Mouse (Mus musculus) forebrain, embryonic 12.5 days (tissue): Measurements from ENCODE around the gene Dlg1. TPM values are rescaled to one million over a fixed set of nuclear protein-coding genes. Genes with fewer than 3 reads are reported as not detected.

Experiments used
- ATAC-seq: fragments of 200-750 bp; cut with Nextera tagmentation; 2 replicates; pipeline ENCODE4 v1.8.0; 2017; ENCODE audit warnings: moderate TSS enrichment; ENCODE audit not compliant: low FRiP score
- H3K27ac ChIP-seq: fragments of 300-500 bp; sonication (generic); 2 replicates; pipeline ENCODE4 v1.5.1; 2016; ENCODE audit warnings: mild to moderate bottlenecking
- H3K27me3 ChIP-seq: fragments of 300-500 bp; sonication (generic); 2 replicates; pipeline ENCODE4 v1.6.1; 2016; ENCODE audit warnings: mild to moderate bottlenecking
- H3K36me3 ChIP-seq: fragments of 300-500 bp; sonication (generic); replicated peaks from 2 replicates; pipeline ENCODE4 v1.6.1; 2016; ENCODE audit warnings: mild to moderate bottlenecking
- H3K4me1 ChIP-seq: fragments of 300-500 bp; sonication (generic); 2 replicates; pipeline ENCODE4 v1.6.1; 2016
- H3K4me2 ChIP-seq: fragments of 300-500 bp; sonication (generic); 2 replicates; pipeline ENCODE4 v1.6.1; 2016; ENCODE audit warnings: mild to moderate bottlenecking, moderate library complexity
- H3K4me3 ChIP-seq: fragments of 300-500 bp; sonication (generic); replicated peaks from 2 replicates; pipeline ENCODE4 v1.5.1; 2016; ENCODE audit warnings: mild to moderate bottlenecking
- H3K9ac ChIP-seq: fragments of 300-500 bp; sonication (generic); 2 replicates; pipeline ENCODE4 v1.6.1; 2016; ENCODE audit warnings: mild to moderate bottlenecking
- H3K9me3 ChIP-seq: fragments of 300-500 bp; sonication (generic); 2 replicates; pipeline ENCODE4 v1.6.1; 2016
- WGBS: fragments of 180-500 bp; shearing (Covaris S2); methylation state at CpG from one replicate; pipeline ENCODE4 v1.1.7; 2016; 5-methylcytosine and 5-hydroxymethylcytosine counted together
- polyA plus RNA-seq: library from polyadenylated mRNA; unstranded; fragments of >200 nt; fragmentation: Nextera tagmentation; extraction: Ambion mirVana; gene quantifications from 2 replicates; pipeline ENCODE4 v1.2.1, GENCODE M21; 2016

The Dlg1 gene
- polyA plus RNA-seq, 1 experiment from 2014 or later, result 39.8 TPM

GRCm38 (mm10) chr16:31875391-31875790 lies 212.1 kb downstream of the Dlg1 start:
- Histone ChIP-seq H3K4me1 (peaks cover 4% of the 10 kb centered on the region; the same call in 1 of the 2 replicates), H3K27ac (no peak overlapping the region), H3K4me2 (no peak overlapping the region), H3K9ac (no peak overlapping the region), H3K27me3 (no peaks in the 10 kb centered on the region), H3K4me3 (no peak overlapping the region), H3K9me3 (no peaks in the 10 kb centered on the region), H3K36me3 (peaks cover 25% of the 10 kb centered on the region)
- 90% methylated on average over 4 of the region's 4 CpGs for WGBS
- ATAC-seq, result no peak

GRCm38 (mm10) chr16:31876386-31876785 lies 213.1 kb downstream of the Dlg1 start:
- H3K4me3 ChIP-seq, result no peak overlapping the region
- peaks cover 4% of the 10 kb centered on the region; the same call in 1 of the 2 replicates for H3K4me1 ChIP-seq
- H3K4me2 ChIP-seq, result no peak overlapping the region
- 90% methylated on average over 10 of the region's 10 CpGs for WGBS
- no peak overlapping the region for H3K27ac ChIP-seq
- H3K36me3 ChIP-seq, result peaks cover 21% of the 10 kb centered on the region
- no peaks in the 10 kb centered on the region for H3K27me3 ChIP-seq
- ATAC-seq, result no peak
- no peaks in the 10 kb centered on the region for H3K9me3 ChIP-seq
- H3K9ac ChIP-seq, result no peak overlapping the region

GRCm38 (mm10) chr16:31878052-31878451 lies 214.8 kb downstream of the Dlg1 start:
- Histone ChIP-seq H3K36me3 (peaks cover 17% of the 10 kb centered on the region), H3K4me1 (peaks cover 13% of the 10 kb centered on the region), H3K4me3 (no peak overlapping the region), H3K4me2 (no peak overlapping the region), H3K9ac (no peak overlapping the region), H3K9me3 (no peaks in the 10 kb centered on the region), H3K27ac (no peak overlapping the region), H3K27me3 (no peaks in the 10 kb centered on the region)
- 82% methylated on average over 6 of the region's 6 CpGs for WGBS
- no peak for ATAC-seq

GRCm38 (mm10) chr16:31878573-31879257 lies 215.5 kb downstream of the Dlg1 start, which contains the start of gene Meltf:
Gene Meltf, plus strand, starts transcription at chr16:31878810.
- ATAC-seq, result 0 out of 2 replicates have a peak, but pooled peaks have one; percentile 71
- Histone ChIP-seq H3K4me3 (no peak within 1 kb of the TSS), H3K4me2 (no peak within 1 kb of the TSS), H3K9me3 (no peaks in the 10 kb centered on the region), H3K4me1 (peaks cover 20% of the 10 kb centered on the region), H3K9ac (no peak within 1 kb of the TSS), H3K36me3 (peaks cover 13% of the 10 kb centered on the region), H3K27ac (no peak within 1 kb of the TSS), H3K27me3 (no peaks in the 10 kb centered on the region; the same call in 1 of the 2 replicates)
- 37% methylated on average over 21 of the region's 21 CpGs for WGBS

- Histone ChIP-seq H3K4me3 (no peak overlapping the region), H3K9me3 (no peaks in the 10 kb centered on the region), H3K27ac (no peak overlapping the region), H3K36me3 (no peaks in the 10 kb centered on the region), H3K27me3 (no peaks in the 10 kb centered on the region; the same call in 1 of the 2 replicates), H3K9ac (no peak overlapping the region), H3K4me2 (no peak overlapping the region), H3K4me1 (peaks cover 25% of the 10 kb centered on the region)
- no peak for ATAC-seq
- WGBS, result 85% methylated on average over 8 of the region's 8 CpGs
These were observed 217.1 kb downstream of the Dlg1 start for GRCm38 (mm10) chr16:31880146-31880840.

- H3K36me3 ChIP-seq, result no peaks in the 10 kb centered on the region
- ATAC-seq, result no peak
- H3K4me1 ChIP-seq, result peaks cover 25% of the 10 kb centered on the region
- no peak overlapping the region for H3K9ac ChIP-seq
- H3K27me3 ChIP-seq, result no peaks in the 10 kb centered on the region; the same call in 1 of the 2 replicates
- H3K4me3 ChIP-seq, result no peak overlapping the region
- H3K27ac ChIP-seq, result no peak overlapping the region
- no peak overlapping the region for H3K4me2 ChIP-seq
- H3K9me3 ChIP-seq, result no peaks in the 10 kb centered on the region
- 58% methylated on average over 9 of the region's 9 CpGs for WGBS
These were observed 219.2 kb downstream of the Dlg1 start for GRCm38 (mm10) chr16:31882381-31882908.

- Histone ChIP-seq H3K27me3 (no peaks in the 10 kb centered on the region; the same call in 1 of the 2 replicates), H3K4me2 (no peak overlapping the region), H3K4me3 (no peak overlapping the region), H3K9ac (no peak overlapping the region), H3K27ac (no peak overlapping the region), H3K4me1 (peaks cover 25% of the 10 kb centered on the region), H3K36me3 (no peaks in the 10 kb centered on the region), H3K9me3 (no peaks in the 10 kb centered on the region)
- 78% methylated on average over 14 of the region's 14 CpGs for WGBS
- ATAC-seq, result no peak
These were observed 220.1 kb downstream of the Dlg1 start for GRCm38 (mm10) chr16:31883302-31883701.

- Histone ChIP-seq H3K27me3 (no peaks in the 10 kb centered on the region; the same call in 1 of the 2 replicates), H3K4me2 (peak overlapping the region; percentile 17; the same call in 1 of the 2 replicates), H3K36me3 (no peaks in the 10 kb centered on the region), H3K4me1 (peaks cover 21% of the 10 kb centered on the region), H3K27ac (no peak overlapping the region), H3K9ac (no peak overlapping the region), H3K9me3 (no peaks in the 10 kb centered on the region), H3K4me3 (no peak overlapping the region)
- 13% methylated on average over 5 of the region's 6 CpGs for WGBS
- ATAC-seq, result peak; percentile 51; the same call in 1 of the 2 replicates
These were observed 220.7 kb downstream of the Dlg1 start for GRCm38 (mm10) chr16:31883902-31884301.

- H3K4me3 ChIP-seq, result no peak overlapping the region
- no peaks in the 10 kb centered on the region for H3K4me1 ChIP-seq
- H3K4me2 ChIP-seq, result no peak overlapping the region
- H3K27ac ChIP-seq, result no peak overlapping the region
- H3K36me3 ChIP-seq, result no peaks in the 10 kb centered on the region
- no peaks in the 10 kb centered on the region for H3K9me3 ChIP-seq
- 69% methylated on average over 7 of the region's 7 CpGs for WGBS
- no peaks in the 10 kb centered on the region for H3K27me3 ChIP-seq
- ATAC-seq, result no peak
- H3K9ac ChIP-seq, result no peak overlapping the region
These were observed 227.7 kb downstream of the Dlg1 start for GRCm38 (mm10) chr16:31890907-31891306.

- ATAC-seq, result no peak
- H3K27me3 ChIP-seq, result no peaks in the 10 kb centered on the region
- H3K9ac ChIP-seq, result no peak overlapping the region
- no peak overlapping the region for H3K4me3 ChIP-seq
- H3K27ac ChIP-seq, result no peak overlapping the region
- no peaks in the 10 kb centered on the region for H3K9me3 ChIP-seq
- peaks cover 19% of the 10 kb centered on the region for H3K4me1 ChIP-seq
- no peak overlapping the region for H3K4me2 ChIP-seq
- H3K36me3 ChIP-seq, result no peaks in the 10 kb centered on the region
- WGBS, result 65% methylated on average over 5 of the region's 5 CpGs
These were observed 230.3 kb downstream of the Dlg1 start for GRCm38 (mm10) chr16:31893396-31894141.

GRCm38 (mm10) chr16:31896971-31897774 lies 233.9 kb downstream of the Dlg1 start:
- no peak overlapping the region; the same call in 1 of the 2 replicates for H3K27ac ChIP-seq
- peak overlapping the region; percentile 50 for H3K4me2 ChIP-seq
- no peaks in the 10 kb centered on the region for H3K36me3 ChIP-seq
- H3K4me1 ChIP-seq, result peaks cover 19% of the 10 kb centered on the region
- peak; percentile 58 for ATAC-seq
- peak overlapping the region; percentile 44; the same call in 1 of the 2 replicates for H3K9ac ChIP-seq
- peak overlapping the region; percentile 26 for H3K4me3 ChIP-seq
- H3K27me3 ChIP-seq, result no peaks in the 10 kb centered on the region
- peaks cover 6% of the 10 kb centered on the region; the same call in 1 of the 2 replicates for H3K9me3 ChIP-seq
- WGBS, result 8% methylated on average over 29 of the region's 29 CpGs
